Mouse (Mus musculus): Measurements from ENCODE around the gene Jhy.

The Jhy gene

DNA sequence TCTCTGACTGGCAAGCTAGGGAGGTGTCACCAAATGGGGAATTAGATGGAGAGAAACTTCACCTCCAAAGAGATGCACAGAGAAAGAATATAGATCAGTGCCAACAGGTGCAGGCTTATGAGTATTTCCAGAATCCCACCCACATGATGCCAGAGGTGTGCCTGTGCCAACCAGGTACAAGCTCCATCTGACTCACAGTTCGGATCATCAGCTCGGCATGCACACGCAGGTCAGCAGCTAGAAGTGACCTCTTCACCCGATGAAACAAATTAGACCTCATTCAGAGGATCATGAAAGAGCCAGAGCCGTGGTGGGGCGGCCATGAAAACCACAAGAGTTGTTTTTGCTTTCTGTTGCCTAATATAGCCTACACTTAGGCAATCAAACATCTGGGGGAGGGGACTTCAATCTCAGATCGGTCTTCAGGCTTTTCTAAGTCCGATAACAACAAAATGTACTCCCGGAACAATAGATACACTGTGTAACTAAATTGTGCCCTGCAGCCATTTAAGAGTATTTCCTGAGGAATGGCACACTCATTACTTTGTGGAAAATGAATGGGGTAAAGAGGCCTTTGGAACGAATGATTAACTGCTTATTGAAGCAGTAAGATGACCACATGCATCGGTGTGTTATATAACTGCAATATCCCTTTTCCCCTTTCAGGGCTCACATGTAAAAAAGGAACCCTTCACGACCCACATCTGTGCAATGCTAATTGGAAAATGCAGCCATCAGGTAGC lies 45.9 kb downstream of the Jhy start:
- no peak for DNase-seq

DNA sequence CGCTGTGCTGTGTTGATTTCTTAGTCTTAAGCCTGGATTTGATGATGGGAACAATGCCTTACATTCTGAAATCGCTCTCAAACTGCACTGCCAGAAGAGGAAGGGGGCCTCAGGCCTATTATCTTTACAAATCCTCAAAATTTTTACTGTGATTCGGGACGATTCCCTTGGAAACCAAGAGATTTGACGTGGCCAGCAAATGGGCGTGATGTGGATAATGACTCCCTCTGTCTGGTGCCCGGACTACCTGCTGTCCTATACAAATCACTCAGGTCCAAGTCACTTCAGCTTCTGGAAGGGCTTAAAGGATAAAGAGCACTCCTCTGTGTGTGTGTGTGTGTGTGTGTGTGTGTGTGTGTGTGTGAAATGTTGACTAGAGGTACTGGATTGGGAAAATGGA lies 55.0 kb downstream of the Jhy start:
- no peak for DNase-seq

DNA sequence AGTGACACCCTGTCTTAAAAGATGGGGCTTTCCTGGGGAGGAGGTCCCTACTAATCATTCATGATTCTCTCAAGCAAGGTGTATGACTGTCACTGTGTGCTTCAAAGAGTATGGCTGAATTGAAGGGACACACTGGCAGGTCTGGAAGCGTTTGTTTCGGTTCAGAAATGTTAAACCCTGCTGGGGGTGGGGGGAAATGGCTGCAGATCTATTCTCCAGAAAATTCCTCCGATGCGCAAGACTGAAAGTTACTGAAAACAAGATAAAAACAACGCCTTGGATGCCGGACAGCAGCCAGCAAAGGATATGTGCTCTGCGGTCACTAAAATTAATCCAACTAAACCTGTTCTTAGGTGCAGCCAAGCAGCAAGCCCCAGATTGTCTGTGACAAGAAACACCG lies 55.5 kb downstream of the Jhy start:
- DNase-seq: no peak

DNA sequence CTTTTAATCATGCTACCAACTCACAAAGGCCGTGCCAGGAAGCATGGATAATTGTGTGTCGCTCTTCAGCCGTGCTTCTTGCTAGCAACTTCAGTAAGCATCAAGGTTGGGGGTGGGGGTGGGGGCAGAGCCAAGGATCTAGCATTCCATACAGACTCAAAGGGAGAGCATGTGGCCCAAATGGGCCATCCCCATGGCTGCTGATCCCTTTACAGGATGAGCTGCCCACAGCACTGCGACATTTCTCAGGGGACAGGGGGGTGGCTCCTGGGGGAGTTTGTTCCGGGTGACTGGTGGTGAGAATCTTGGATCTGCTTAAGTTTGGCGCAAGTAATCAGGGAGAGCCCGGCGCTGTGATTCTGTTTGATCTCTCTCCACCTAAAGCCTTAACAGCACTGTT lies 56.5 kb downstream of the Jhy start:
- no peak for DNase-seq

- no peak for DNase-seq
These were observed 71.5 kb downstream of the Jhy start for GRCm38 (mm10) chr9:40892456-40892855.

DNA sequence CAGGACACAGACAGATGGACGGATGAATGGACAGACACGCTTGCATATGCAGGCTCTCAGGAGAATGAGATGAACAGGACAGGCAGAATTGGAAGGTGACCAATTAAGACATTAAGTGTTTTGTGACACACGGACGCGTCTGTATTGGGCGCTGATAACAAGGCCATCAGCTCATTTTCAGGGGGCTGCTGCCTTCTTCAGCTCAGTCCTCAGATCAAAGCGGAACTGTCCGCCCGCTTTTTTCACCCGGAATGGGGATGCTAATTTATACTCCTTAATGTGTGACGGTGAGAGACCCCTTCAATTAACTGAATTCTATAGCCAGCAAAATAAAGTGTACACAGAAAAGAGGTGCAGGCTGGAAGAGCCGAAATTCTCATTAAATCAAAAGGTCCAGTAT lies 74.5 kb downstream of the Jhy start:
- no peak for DNase-seq

DNA sequence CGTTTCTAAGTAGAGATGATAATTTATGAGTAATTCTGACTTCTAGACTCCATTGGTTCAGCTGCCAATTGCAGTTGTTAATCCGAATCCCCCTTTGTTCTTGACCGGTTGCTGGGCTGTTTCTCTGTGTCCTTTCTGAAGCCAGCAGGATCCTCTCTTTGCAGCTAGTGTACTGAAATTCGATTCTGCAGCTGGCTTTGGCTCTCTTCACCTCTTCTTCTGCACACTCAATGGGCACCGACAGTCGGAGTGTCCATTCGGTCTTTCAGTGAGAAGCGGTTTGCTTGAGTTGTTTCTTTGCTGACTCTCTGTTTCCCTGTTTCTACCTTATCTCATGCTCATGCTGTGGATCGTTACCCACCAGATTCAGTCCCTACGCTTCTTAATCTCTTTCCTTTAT lies 78.2 kb downstream of the Jhy start:
- DNase-seq: no peak

DNA sequence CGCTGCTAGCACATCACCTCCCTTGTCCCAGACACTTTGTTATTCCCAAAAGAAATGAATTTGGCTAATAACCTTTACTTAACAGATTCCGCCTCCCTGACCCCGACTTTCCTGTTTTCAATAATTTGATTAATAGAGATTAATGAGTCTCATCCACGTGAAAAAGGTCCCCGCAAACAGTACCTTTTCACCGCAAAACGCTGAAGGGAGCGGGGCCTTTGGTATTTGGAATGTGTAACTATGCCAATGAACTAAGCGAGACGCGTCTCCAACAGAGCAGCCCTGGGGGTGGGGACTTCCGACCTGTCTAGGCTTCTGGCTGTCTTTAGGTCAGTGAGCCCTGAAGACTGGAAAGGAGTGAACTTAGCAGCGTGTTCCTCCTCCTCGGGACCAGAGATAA lies 84.9 kb downstream of the Jhy start:
- DNase-seq: no peak

DNA sequence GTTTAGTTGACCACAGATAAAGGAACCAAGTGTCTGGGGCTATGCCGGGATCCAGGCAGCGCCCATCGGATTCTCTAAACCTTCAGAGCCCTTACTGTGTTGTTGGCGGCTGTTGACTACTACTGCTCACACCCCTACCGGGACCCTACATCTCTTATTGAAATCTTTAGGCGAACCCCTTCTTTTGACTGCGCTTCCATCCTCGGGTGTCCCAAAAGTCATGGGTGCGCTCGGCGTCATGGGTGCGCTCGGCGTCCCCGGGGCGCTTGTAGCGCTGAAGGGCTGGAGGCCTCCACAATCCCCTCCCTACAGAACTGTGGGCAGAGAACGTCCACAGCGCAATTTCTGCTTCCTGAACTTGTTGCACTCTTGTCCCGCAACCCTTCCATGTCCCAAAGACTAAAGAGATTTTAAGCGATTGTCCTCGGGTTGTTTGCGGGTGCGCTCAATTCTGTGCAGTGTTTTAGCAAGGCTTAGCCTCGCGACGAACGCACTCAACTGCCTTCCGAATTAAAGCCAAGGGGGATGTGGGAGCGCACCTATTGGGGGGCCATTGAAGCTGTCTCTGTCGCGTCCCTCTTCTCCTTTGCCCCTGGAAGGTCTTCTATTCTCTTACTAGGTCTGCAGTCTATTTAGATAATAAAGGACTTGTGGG lies 85.5 kb downstream of the Jhy start:
- DNase-seq: no peak

- no peak for DNase-seq
These were observed 86.1 kb downstream of the Jhy start for GRCm38 (mm10) chr9:40877881-40878235.

DNA sequence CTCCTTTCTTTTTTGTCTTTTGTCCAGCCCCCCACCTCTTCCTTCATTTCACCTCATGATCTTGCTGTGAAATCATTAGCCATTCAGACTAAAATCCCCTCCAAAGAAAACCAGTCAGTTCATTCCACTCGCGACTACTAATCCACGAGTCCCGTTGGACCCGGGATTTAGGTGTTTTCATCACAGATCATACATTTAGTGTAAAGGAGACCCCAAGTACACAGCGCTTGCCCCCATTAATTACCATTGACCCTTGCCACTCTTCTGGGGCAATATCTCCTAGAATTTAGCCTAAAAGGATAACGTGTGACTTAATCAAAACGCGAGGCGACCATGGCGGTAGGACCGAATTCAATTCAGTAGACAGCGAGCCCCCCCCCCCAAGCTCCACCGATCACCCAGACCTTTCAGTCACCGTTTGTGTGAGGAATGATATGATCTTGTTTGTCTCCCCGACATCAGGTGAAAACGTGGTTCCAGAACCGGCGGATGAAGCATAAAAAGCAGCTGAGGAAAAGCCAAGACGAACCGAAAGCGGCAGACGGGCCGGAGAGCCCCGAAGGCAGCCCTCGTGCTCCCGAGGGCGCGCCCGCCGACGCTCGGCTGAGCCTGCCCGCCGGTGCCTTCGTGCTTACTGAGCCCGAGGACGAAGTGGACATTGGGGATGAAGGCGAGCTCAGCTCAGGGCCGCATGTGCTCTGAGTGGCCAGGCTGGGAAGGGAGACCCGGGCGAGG lies 86.6 kb downstream of the Jhy start:
- no peak for DNase-seq

DNA sequence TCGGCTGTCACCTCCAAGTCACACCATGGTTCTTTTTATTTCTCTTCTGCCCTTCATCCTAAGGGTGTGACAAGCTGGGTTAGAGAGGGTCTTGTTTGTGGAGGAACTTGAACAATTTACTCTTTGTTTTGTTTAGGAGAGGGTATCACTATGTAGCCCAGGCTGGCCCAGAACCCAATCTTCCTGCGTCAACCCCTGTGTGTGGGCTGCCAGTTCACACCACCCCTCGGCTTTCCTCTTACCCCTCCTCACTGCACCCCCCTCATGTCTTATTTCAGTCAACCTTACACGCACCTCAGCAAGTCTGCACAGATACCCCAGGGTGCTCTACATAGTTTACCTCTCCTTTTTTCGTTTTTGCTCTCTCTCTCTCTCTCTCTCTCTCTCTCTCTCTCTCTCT lies 87.2 kb downstream of the Jhy start:
- no peak for DNase-seq

DNA sequence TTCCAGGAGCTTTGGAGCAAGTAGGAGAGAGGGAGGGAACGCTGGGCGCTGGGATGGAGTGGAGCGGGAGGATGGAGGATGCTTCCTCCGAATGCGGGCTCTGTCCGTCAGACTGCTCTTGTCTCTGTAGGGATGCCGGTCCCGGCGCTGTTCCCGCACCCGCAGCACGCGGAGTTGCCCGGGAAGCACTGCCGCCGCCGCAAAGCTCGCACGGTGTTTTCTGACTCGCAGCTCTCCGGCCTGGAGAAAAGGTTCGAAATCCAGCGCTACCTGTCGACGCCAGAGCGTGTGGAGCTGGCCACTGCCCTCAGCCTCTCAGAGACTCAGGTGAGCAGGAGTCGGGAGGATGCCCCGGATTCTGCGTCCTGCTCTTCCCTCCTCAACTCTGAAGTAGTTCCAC lies 87.8 kb downstream of the Jhy start:
- no peak for DNase-seq

DNA sequence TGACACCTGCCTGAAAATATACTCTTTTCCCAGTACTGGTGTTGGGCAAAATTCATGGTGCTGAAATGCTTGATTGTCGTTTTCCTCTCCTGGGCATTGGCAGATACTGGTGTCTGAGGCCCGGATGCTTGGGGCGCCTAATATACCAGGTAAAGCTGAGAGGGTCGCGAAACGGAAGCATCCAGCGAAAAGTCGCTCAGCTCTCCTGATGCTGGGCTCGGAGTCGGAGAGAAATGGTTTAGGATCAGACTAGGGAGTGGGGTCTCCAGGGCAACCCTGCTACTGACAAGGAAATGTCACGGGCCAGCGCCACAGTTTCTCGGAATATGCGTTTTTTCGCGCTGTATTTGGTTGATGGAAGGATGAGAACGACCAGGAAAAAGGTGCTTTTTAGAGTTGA lies 88.5 kb downstream of the Jhy start:
- DNase-seq: no peak

DNA sequence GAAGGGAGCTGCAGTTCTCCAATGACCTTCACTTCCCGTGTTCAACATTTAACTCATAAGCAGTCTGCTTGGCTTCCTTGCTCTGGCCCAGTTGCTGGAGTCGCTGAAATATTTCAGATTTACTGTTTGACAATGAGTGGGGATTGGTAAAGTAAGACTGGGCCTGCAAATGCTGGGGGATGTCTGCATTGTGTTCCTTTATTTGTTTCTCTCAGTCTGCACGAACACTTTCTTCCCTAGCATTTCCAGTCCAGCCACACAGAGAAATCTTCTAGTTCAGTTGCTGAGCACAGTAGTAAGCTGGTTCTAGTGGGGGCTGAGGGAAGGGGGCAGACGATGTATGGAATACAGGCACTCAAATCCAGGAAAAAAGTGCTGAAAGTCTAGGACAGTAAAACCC lies 89.0 kb downstream of the Jhy start:
- DNase-seq: no peak

DNA sequence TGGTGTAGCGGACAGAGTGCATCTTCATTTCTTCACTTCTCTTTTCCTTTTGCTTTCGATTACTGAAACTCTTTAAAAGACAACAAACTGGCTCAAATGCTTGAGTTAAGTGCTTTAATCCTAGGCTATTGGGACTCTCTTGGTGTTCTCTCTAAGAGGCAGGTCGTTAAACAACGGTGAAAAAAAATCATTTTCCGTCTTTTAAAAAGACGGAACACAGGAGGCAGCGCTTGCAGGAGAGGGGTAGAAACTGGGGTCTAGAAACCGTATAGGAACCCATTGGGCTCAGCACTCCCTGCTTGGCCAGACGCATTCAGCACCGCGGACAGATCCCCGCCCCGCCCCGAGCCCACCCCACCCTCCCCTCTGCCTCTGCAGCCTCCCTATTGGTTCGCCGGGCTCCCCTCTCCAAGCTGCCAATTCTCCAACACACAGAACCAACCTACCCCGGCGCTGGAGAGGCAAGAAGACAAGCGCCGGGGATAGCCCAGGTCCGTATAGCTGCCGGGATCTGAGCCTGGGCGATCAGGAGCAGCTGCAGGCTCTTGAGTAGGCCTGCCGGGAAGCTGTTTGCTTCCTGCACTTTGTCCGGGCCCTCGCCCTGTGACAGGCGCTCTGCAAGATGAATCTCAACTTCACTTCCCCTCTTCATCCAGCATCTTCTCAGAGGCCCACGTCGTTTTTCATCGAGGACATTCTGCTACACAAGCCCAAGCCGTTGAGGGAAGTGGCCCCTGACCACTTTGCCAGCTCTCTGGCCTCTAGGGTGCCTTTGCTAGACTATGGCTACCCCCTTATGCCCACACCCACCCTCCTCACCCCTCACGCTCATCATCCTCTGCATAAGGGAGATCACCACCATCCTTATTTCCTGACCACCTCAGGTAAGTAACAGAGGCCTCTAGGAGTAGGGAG lies 90.1 kb downstream of the Jhy start, which contains the start of gene Bsx:
TSS of gene Bsx (plus strand) at position 572 of the 915 bp plus-strand sequence.
- DNase-seq: peak; percentile 67

DNA sequence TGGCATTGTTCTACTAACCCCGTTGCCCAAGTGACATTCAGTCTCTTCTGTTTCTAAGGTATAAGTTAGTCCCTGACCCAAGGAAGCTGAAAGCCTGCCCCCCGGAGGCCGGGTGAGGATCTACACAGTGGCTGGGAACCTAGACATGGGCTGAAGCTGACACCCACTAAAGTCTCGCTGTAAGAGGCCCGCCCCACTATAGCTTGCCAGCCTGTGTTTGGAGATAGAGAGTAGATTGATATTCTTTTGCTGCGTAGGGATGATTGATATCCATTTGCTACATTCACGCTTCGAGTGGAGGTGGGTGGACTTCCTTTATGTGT lies 91.8 kb downstream of the Jhy start:
- no peak for DNase-seq

DNA sequence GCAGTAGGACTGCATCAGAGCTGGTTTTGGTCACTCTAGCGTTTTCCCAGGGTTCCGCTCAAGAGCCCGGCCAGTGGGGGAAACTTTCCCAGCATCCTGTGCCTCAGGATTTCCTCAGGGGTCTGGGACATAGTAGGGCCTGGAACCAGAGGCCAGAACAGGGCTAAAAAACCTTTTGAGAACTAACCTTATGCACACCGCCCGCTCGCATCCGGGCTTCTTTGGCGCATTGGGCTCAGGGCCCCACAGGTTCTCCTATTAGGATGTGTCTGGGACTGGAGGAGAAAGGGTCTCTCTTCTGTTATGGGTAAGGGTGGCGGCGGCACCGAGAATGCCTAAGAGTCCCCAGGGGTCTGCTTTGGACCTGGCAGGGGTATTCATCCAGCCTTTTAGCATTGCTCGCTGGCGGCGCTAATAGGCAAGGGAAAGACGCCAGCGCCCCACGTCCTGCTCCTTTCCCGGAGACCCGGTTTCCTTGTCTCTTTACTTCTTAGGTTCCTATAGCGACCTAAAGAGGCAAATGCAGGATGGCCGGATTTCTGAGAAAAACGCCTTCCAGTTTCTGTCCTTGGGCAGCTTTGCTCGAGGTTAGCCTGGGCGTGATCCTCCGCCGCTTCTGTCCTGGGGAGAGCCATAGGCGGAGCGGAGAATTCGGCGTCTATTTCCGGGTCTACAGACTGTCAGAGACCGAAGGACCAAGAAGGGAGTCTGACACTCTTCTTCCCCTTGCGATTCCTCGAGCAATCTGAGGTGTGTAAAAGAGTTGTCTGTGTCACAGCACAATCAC lies 92.4 kb downstream of the Jhy start:
- no peak for DNase-seq

GRCm38 (mm10) chr9:40870331-40870730 lies 93.6 kb downstream of the Jhy start:
- no peak for DNase-seq

GRCm38 (mm10) chr9:40859196-40859595 lies 104.7 kb downstream of the Jhy start:
- DNase-seq: no peak

GRCm38 (mm10) chr9:40858461-40859160 lies 105.3 kb downstream of the Jhy start:
- no peak for DNase-seq

- DNase-seq: no peak
These were observed 112.4 kb downstream of the Jhy start for GRCm38 (mm10) chr9:40851515-40851914.
